Mouse (Mus musculus): ENCODE measurements at regions not wholly inside any gene's neighbourhood (a gene's known extent, or its start where the extent isn't known, plus 50 kb on each side); places are given as distances from the start of the nearest gene placed in this dataset.

- TF ChIP-seq CTCF (IDR thresholded peaks at IDR 0.05; ENCODE audit: control insufficient read depth, insufficient read depth, insufficient read length) = no peak
- no peak for TF ChIP-seq MAX (IDR thresholded peaks at IDR 0.05)
- no peak for TF ChIP-seq USF1 (IDR thresholded peaks at IDR 0.05; ENCODE audit: low read depth)
- TF ChIP-seq CEBPB (IDR thresholded peaks at IDR 0.05; ENCODE audit: low read depth) = no peak
- no peak for TF ChIP-seq MYOG (IDR thresholded peaks at IDR 0.05; ENCODE audit: control insufficient read depth, extremely low read depth, insufficient read length)
These were observed 91.3 kb downstream of the Cd83 start for GRCm38 (mm10) chr13:43875895-43876294.

Data from C2C12 (cell line).